Mouse (Mus musculus) neural tube, embryonic 13.5 days (tissue): ENCODE data around the gene Cables2. TPM values are rescaled to one million over a fixed set of nuclear protein-coding genes. Genes with fewer than 3 reads are reported as not detected.

Experiments used
- ATAC-seq: fragments of 200-750 bp; cut with Nextera tagmentation; 2 replicates; pipeline ENCODE4 v1.8.0; 2017; ENCODE audit warnings: low read depth, mild to moderate bottlenecking, moderate TSS enrichment, moderate library complexity
- H3K27ac ChIP-seq: fragments of 300-500 bp; sonication (generic); replicated peaks from 2 replicates; pipeline ENCODE4 v1.5.1; 2015; ENCODE audit warnings: moderate library complexity, mild to moderate bottlenecking, inconsistent platforms
- H3K27me3 ChIP-seq: fragments of 300-500 bp; sonication (generic); 2 replicates; pipeline ENCODE4 v1.6.1; 2015; ENCODE audit warnings: mild to moderate bottlenecking, inconsistent platforms
- H3K36me3 ChIP-seq: fragments of 300-500 bp; sonication (generic); 2 replicates; pipeline ENCODE4 v1.6.1; 2015; ENCODE audit warnings: mild to moderate bottlenecking, inconsistent platforms
- H3K4me1 ChIP-seq: fragments of 300-500 bp; sonication (generic); replicated peaks from 2 replicates; pipeline ENCODE4 v1.6.1; 2015; ENCODE audit warnings: inconsistent platforms
- H3K4me2 ChIP-seq: fragments of 300-500 bp; sonication (generic); 2 replicates; pipeline ENCODE4 v1.6.1; 2015; ENCODE audit warnings: inconsistent platforms, mild to moderate bottlenecking, moderate library complexity
- H3K4me3 ChIP-seq: fragments of 300-500 bp; sonication (generic); 2 replicates; pipeline ENCODE4 v1.5.1; 2015; ENCODE audit warnings: mild to moderate bottlenecking, inconsistent platforms
- H3K9ac ChIP-seq: fragments of 300-500 bp; sonication (generic); 2 replicates; pipeline ENCODE4 v1.6.1; 2015; ENCODE audit warnings: moderate library complexity, mild to moderate bottlenecking, inconsistent platforms
- H3K9me3 ChIP-seq: fragments of 300-500 bp; sonication (generic); 2 replicates; pipeline ENCODE4 v1.6.1; 2016; ENCODE audit warnings: inconsistent platforms
- WGBS: fragments of 180-500 bp; shearing (Covaris S2); methylation state at CpG from one replicate; pipeline ENCODE4 v1.1.7; 2015; 5-methylcytosine and 5-hydroxymethylcytosine counted together
- microRNA-seq: library from miRNA; unstranded; fragments of <30 nt; microRNA quantifications from one replicate; pipeline ENCODE4, GENCODE M21; 2016
- polyA plus RNA-seq: library from polyadenylated mRNA; unstranded; fragments of >200 nt; fragmentation: Nextera tagmentation; extraction: Ambion mirVana; gene quantifications from 2 replicates; pipeline ENCODE4 v1.2.1, GENCODE M21; 2015

Gene Cables2
- polyA plus RNA-seq, 1 experiment from 2014 or later = 23.9 TPM

DNA sequence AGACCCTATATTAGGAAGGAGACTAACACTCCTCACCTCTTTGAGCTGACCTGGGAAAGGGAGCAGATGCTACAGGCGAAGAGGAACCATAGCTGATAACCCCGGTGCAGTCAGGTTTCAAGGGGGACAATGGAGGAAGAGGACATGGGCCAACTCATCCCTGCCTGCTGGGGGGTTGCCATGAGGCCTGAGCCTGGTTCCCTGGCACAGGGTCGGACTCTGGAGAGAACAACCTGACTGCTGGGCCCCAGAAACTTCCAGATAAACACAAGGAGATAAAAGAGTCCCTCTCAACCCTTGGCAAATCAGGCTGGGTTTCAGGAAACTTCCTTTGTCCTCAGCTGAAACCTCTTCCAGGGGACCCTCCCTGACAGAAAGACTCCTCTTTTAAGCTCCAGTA, 55.1 kb downstream of the Cables2 start:
- no peaks in the 10 kb centered on the region for H3K36me3 ChIP-seq
- no peak for ATAC-seq
- 78% methylated on average over 3 of the region's 3 CpGs for WGBS
- no peak overlapping the region for H3K9ac ChIP-seq
- H3K9me3 ChIP-seq = no peaks in the 10 kb centered on the region
- peak overlapping the region; percentile 23; the same call in 1 of the 2 replicates for H3K27ac ChIP-seq
- H3K4me3 ChIP-seq = no peak overlapping the region
- H3K27me3 ChIP-seq = peaks cover 7% of the 10 kb centered on the region
- H3K4me1 ChIP-seq = peaks cover 39% of the 10 kb centered on the region
- H3K4me2 ChIP-seq = no peak overlapping the region

DNA sequence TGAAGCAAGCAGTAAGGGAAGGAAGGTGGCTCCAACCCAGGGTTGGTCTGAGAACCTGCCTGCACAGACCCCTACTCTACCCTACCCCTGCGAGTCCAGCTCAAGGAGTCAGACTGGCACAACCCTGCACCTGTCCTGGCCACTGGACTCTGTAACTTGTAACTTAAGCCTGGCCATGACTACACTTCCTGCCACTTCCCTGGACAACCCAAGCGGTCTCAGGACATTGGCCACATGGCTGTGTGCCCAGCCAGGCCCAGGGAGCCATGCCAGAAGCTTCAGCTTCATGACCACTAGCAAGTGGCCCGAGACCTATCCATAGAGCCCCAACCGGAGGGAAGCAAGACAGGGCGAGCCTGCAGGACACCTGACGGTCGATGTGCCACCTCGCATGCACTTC, 55.7 kb downstream of the Cables2 start:
- H3K4me2 ChIP-seq = no peak overlapping the region
- no peaks in the 10 kb centered on the region for H3K36me3 ChIP-seq
- H3K27ac ChIP-seq = no peak overlapping the region
- H3K4me3 ChIP-seq = no peak overlapping the region
- H3K4me1 ChIP-seq = peaks cover 35% of the 10 kb centered on the region
- no peaks in the 10 kb centered on the region for H3K9me3 ChIP-seq
- 0 out of 2 replicates have a peak, but pooled peaks cover under 1% of the 10 kb centered on the region for H3K27me3 ChIP-seq
- ATAC-seq = no peak
- no peak overlapping the region for H3K9ac ChIP-seq
- WGBS = 89% methylated on average over 8 of the region's 8 CpGs

DNA sequence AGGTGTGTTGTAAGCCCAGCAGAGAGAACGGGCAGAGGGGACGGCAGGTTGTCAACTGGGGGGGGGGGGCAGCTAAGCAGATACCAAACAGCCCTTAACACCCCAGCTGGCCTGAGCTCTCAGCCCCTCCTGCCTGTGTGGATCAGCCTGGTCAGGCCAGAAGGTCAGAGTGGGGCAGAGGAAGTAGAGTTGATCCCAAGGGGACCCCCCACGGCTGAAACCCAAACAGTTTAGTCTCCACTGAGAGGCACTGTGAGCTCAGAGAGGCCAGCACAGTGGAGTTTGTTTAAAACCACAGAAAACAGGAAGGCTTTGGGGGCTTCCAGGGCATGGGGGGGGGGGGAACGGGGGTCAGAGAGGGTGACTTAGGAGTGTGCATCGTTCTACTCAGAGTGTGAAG, 56.4 kb downstream of the Cables2 start:
- no peaks in the 10 kb centered on the region for H3K9me3 ChIP-seq
- no peaks in the 10 kb centered on the region for H3K27me3 ChIP-seq
- no peak overlapping the region for H3K9ac ChIP-seq
- H3K36me3 ChIP-seq = no peaks in the 10 kb centered on the region
- WGBS = 67% methylated on average over 5 of the region's 5 CpGs
- H3K4me3 ChIP-seq = no peak overlapping the region
- H3K27ac ChIP-seq = no peak overlapping the region
- no peak overlapping the region for H3K4me2 ChIP-seq
- H3K4me1 ChIP-seq = peaks cover 28% of the 10 kb centered on the region
- no peak for ATAC-seq

DNA sequence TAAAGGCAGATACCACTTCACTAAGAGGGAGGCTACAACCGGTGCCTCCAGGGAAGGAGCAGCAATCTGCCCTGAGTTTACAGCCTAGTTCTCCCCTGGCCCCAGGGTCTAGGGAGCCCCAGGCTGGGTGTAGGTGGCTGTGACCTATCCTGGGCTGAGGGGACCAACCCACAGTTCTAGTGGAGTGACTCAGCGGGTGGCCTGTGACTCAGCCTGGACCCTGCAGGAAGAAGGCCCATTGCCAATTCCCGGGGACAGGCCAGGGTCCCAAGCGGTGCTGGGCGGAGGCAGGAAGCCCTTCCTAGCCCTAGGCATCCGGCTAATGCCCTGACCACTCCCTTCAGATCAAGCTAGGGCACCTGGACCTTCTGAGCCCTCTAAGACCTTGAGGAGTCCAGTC, 57.3 kb downstream of the Cables2 start:
- peaks cover 28% of the 10 kb centered on the region for H3K4me1 ChIP-seq
- H3K36me3 ChIP-seq = no peaks in the 10 kb centered on the region
- WGBS = 70% methylated on average over 6 of the region's 6 CpGs
- H3K27me3 ChIP-seq = no peaks in the 10 kb centered on the region
- H3K27ac ChIP-seq = no peak overlapping the region
- no peak overlapping the region for H3K9ac ChIP-seq
- H3K4me3 ChIP-seq = no peak overlapping the region
- ATAC-seq = no peak
- H3K4me2 ChIP-seq = no peak overlapping the region
- no peaks in the 10 kb centered on the region for H3K9me3 ChIP-seq

DNA sequence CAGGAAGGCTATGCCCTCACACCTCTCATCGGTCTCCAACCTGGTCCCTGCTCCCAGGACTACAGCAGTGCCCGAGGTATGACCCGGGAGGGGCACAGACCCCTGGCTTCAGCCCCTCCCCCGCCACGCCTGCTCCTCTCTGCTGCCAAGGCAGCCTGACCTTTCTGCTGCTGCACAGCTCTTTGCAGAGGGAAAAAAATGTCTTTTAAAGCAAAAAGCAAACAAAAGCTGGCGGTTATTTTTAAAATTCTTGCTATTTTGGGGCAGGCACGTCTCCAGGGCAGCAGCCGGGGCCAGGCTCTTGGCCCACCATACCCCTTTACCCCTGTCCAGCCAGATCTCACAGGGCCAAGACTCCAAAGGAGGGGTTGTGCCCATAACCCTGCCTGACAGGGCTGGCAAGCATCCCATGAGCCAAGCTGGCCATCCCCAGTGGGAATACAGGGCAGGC, 58.3 kb downstream of the Cables2 start:
- H3K4me3 ChIP-seq = no peak overlapping the region
- H3K9ac ChIP-seq = no peak overlapping the region
- no peak overlapping the region for H3K27ac ChIP-seq
- H3K36me3 ChIP-seq = no peaks in the 10 kb centered on the region
- WGBS = 74% methylated on average over 8 of the region's 8 CpGs
- no peaks in the 10 kb centered on the region for H3K27me3 ChIP-seq
- no peak overlapping the region for H3K4me2 ChIP-seq
- ATAC-seq = no peak
- H3K9me3 ChIP-seq = no peaks in the 10 kb centered on the region
- H3K4me1 ChIP-seq = peaks cover 28% of the 10 kb centered on the region

DNA sequence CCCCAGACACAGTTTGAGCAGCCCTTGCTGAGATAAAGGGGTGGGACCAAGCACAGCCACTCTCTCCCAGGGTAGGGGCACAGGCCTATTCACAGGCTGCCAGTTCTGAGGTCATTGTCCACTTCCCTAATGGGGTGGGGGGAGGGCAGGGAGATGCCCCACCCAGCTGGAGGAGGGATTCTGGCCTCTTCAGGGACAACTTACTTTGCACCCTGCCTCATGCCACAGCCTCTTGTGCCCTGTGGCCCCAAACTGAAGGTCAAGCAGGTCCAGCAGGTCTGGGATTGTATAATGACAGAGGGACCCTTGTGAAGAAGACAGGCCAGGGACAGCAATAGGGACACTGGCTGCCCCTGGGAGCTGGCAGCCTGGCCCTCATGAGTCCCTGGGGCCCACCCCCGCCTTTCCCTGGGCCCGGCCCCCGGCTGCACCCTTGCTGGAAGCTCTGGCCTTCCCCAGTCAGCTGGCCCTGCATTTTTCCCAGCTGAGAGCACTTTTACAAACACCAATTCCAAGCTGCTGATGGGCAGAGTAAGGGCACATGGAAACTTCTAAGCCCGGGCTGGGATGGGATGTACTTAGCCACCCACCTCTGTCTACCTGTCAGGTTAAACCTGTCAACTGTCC, 58.8 kb downstream of the Cables2 start:
- H3K27me3 ChIP-seq = no peaks in the 10 kb centered on the region

DNA sequence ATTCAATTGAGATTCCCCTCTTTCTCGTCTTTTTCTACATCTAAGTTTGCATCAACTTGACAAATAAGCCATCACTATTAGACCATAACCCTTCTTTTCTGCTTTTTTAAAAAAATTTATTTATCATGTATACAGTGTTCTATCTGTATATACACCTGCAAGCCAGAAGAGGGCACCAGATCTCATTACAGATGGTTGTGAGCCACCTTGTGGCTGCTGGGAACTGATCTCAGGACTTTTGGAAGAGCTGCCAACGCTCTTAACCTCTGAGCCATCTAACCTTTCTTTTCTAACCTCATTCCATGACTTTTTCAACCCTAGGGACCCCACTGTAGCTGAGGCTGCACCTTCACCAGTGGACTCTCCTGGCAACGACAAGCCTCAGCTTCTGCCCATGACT, 61.0 kb downstream of the Cables2 start:
- H3K9me3 ChIP-seq = no peaks in the 10 kb centered on the region
- no peak overlapping the region for H3K27ac ChIP-seq
- H3K9ac ChIP-seq = no peak overlapping the region
- H3K27me3 ChIP-seq = no peaks in the 10 kb centered on the region
- no peak overlapping the region for H3K4me2 ChIP-seq
- 92% methylated on average over 3 of the region's 3 CpGs for WGBS
- H3K4me1 ChIP-seq = peaks cover 20% of the 10 kb centered on the region
- no peaks in the 10 kb centered on the region for H3K36me3 ChIP-seq
- ATAC-seq = no peak
- H3K4me3 ChIP-seq = no peak overlapping the region

More for the DNA sequence above, 58.8 kb downstream of the Cables2 start:
- H3K4me2 ChIP-seq = no peak overlapping the region
- no peaks in the 10 kb centered on the region for H3K36me3 ChIP-seq
- H3K4me3 ChIP-seq = no peak overlapping the region
- WGBS = 83% methylated on average over 4 of the region's 4 CpGs
- H3K27ac ChIP-seq = no peak overlapping the region
- no peak overlapping the region for H3K9ac ChIP-seq
- H3K4me1 ChIP-seq = peaks cover 28% of the 10 kb centered on the region
- no peak for ATAC-seq
- H3K9me3 ChIP-seq = no peaks in the 10 kb centered on the region

DNA sequence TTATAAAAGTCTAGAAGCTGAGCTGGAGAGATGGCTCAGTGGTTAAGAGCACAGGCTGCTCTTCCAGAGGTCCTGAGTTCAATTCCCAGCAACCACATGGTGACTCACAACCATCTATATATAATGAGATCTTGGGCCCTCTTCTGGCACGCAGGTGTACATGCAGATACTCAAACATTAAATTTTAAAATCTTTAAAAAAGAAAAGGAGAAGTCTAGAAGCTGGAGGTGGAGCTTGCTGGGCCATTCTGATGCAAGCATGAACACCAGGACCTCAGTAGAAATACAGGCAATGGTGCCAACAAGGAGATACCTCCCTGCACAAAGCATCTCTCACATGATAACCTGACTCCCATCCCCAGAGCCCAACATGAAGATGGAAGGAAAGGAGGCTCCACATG, 64.3 kb downstream of the Cables2 start:
- WGBS = 95% methylated on average over 1 of the region's 1 CpGs
- peaks cover 33% of the 10 kb centered on the region for H3K4me1 ChIP-seq
- H3K9me3 ChIP-seq = no peaks in the 10 kb centered on the region
- H3K27ac ChIP-seq = no peak overlapping the region
- H3K36me3 ChIP-seq = no peaks in the 10 kb centered on the region
- H3K4me3 ChIP-seq = no peak overlapping the region
- ATAC-seq = no peak
- no peaks in the 10 kb centered on the region for H3K27me3 ChIP-seq
- no peak overlapping the region for H3K9ac ChIP-seq
- H3K4me2 ChIP-seq = no peak overlapping the region

Small RNA genes lying within 50 kb of the gene (microRNA-seq; reads per million reads assigned to microRNA genes)
- gene Mir3091 = not detected

Other genes starting within 250 kb of the Cables2 start
- gene Lsm14b, start 248.5 kb downstream of the Cables2 start, polyA plus RNA-seq = 19.7 and 20.6 TPM in 2 replicates
- 695 and 718 TPM in 2 replicates for gene Psma7, start 231.1 kb downstream of the Cables2 start, polyA plus RNA-seq
- 44.8 and 45.2 TPM in 2 replicates for gene Ss18l1, start 231.0 kb downstream of the Cables2 start, polyA plus RNA-seq
- 31.5 and 32.9 TPM in 2 replicates for gene Mtg2, start 202.9 kb downstream of the Cables2 start, polyA plus RNA-seq
- 2.5 TPM in 2 replicates for gene Hrh3, start 169.0 kb downstream of the Cables2 start, polyA plus RNA-seq
- 61.2 and 64.5 TPM in 2 replicates for gene Osbpl2, start 154.2 kb downstream of the Cables2 start, polyA plus RNA-seq
- 190 and 208 TPM in 2 replicates for gene Adrm1, start 102.0 kb downstream of the Cables2 start, polyA plus RNA-seq
- gene Lama5, start 47.6 kb downstream of the Cables2 start, polyA plus RNA-seq = 2.0 and 2.4 TPM in 2 replicates
- 362 and 435 TPM in 2 replicates for gene Rps21, start 16.1 kb downstream of the Cables2 start, polyA plus RNA-seq
- not detected in 2 replicates for gene Rbbp8nl, start 16.4 kb upstream of the Cables2 start, polyA plus RNA-seq
- 0.10 TPM in 1 of 2 replicates, not detected in the other for gene Gata5, start 61.2 kb upstream of the Cables2 start, polyA plus RNA-seq
- gene Slco4a1, start 182.7 kb upstream of the Cables2 start, polyA plus RNA-seq = 5.1 and 5.4 TPM in 2 replicates
- gene Ntsr1, start 226.5 kb upstream of the Cables2 start, polyA plus RNA-seq = 0.43 and 0.47 TPM in 2 replicates